Mouse (Mus musculus) limb, embryonic 11.5 days (tissue): ENCODE results near the gene Myh7. TPM values are rescaled to one million over a fixed set of nuclear protein-coding genes. Genes with fewer than 3 reads are reported as not detected.
"Not testable (repeated sequence)": the region's sequence is repeated elsewhere in the genome, so short reads cannot be mapped to it uniquely, and the experiment has no call there.

ENCODE experiments used
- ATAC-seq: fragments of 200-750 bp; cut with Nextera tagmentation; 2 replicates; pipeline ENCODE4 v1.8.0; 2017; ENCODE audit warnings: low read depth; ENCODE audit not compliant: insufficient number of reproducible peaks, low FRiP score, low TSS enrichment
- DNase-seq: peaks from one replicate; pipeline ENCODE4 v3.0.0-alpha.2; 2015; ENCODE audit warnings: low spot score
- H3K27ac ChIP-seq: fragments of 300-500 bp; sonication (generic); replicated peaks from 2 replicates; pipeline ENCODE4 v1.5.1; 2014; ENCODE audit warnings: low read depth, mild to moderate bottlenecking, low read length
- H3K27me3 ChIP-seq: fragments of 300-500 bp; sonication (generic); 2 replicates; pipeline ENCODE4 v1.6.1; 2014; ENCODE audit warnings: mild to moderate bottlenecking, low read length, mixed read lengths; ENCODE audit not compliant: control insufficient read depth, insufficient read depth
- H3K36me3 ChIP-seq: fragments of 300-500 bp; sonication (generic); 2 replicates; pipeline ENCODE4 v1.6.1; 2014; ENCODE audit warnings: mild to moderate bottlenecking, low read length, moderate library complexity, mixed read lengths; ENCODE audit not compliant: control insufficient read depth, insufficient read depth
- H3K4me1 ChIP-seq: fragments of 300-500 bp; sonication (generic); 2 replicates; pipeline ENCODE4 v1.6.1; 2014; ENCODE audit warnings: low read length, mixed read lengths; ENCODE audit not compliant: control insufficient read depth, insufficient read depth
- H3K4me2 ChIP-seq: fragments of 300-500 bp; sonication (generic); 2 replicates; pipeline ENCODE4 v1.6.1; 2014; ENCODE audit warnings: low read depth, mild to moderate bottlenecking, moderate library complexity; ENCODE audit not compliant: severe bottlenecking
- H3K4me3 ChIP-seq: fragments of 300-500 bp; sonication (generic); 2 replicates; pipeline ENCODE4 v1.5.1; 2014; ENCODE audit warnings: low read depth, low read length
- H3K9ac ChIP-seq: fragments of 300-500 bp; sonication (generic); 2 replicates; pipeline ENCODE4 v1.6.1; 2014; ENCODE audit warnings: mild to moderate bottlenecking, low read length
- H3K9me3 ChIP-seq: fragments of 300-500 bp; sonication (generic); 2 replicates; pipeline ENCODE4 v1.6.1; 2016; ENCODE audit warnings: low read length; ENCODE audit not compliant: control insufficient read depth
- WGBS: fragments of 180-500 bp; shearing (Covaris S2); extraction: QIAGEN DNeasy Blood & Tissue Kit; methylation state at CpG from one replicate; pipeline ENCODE4 v1.1.7; 2014; 5-methylcytosine and 5-hydroxymethylcytosine counted together
- polyA plus RNA-seq: library from polyadenylated mRNA; unstranded; fragments of >200 nt; fragmentation: Nextera tagmentation; extraction: Ambion mirVana; gene quantifications from 2 replicates; pipeline ENCODE4 v1.2.1, GENCODE M21; 2014

Myh7 gene
- polyA plus RNA-seq, 1 experiment from 2014 or later = 1.5 TPM

DNA sequence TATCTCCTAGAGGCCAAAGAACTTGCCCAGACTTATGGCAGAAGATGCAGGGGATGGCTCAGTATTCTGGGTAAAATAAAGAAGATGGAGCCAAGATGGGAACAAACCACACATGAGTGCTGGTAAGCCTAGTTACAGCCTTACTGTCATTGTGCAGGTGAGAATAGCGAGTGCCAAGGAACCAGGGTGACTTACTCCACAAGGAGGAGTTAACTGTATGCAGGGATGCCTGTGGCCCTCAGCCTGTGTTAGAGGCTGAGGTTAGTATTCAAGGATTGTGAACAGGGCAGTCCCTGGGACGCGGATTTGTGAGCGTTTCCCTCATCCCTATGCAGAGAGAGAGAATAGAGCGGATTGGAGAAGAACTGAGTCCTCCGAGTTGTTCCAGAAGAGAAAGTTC lies 42.8 kb downstream of the Myh7 start:
- H3K27me3 ChIP-seq = peaks cover 4% of the 10 kb centered on the region; the same call in 1 of the 2 replicates
- 91% methylated on average over 6 of the region's 6 CpGs for WGBS
- no peak overlapping the region for H3K9ac ChIP-seq
- H3K9me3 ChIP-seq = no peaks in the 10 kb centered on the region
- H3K36me3 ChIP-seq = no peaks in the 10 kb centered on the region
- H3K4me2 ChIP-seq = no peak overlapping the region
- no peak for ATAC-seq
- no peak for DNase-seq
- no peak overlapping the region for H3K27ac ChIP-seq
- H3K4me3 ChIP-seq = no peak overlapping the region
- no peaks in the 10 kb centered on the region for H3K4me1 ChIP-seq

GRCm38 (mm10) chr14:54950493-54950892 lies 43.9 kb downstream of the Myh7 start:
- Histone ChIP-seq H3K4me3 (no peak overlapping the region), H3K9ac (no peak overlapping the region), H3K4me1 (no peaks in the 10 kb centered on the region), H3K36me3 (no peaks in the 10 kb centered on the region), H3K27ac (no peak overlapping the region), H3K9me3 (no peaks in the 10 kb centered on the region), H3K27me3 (peaks cover 4% of the 10 kb centered on the region; the same call in 1 of the 2 replicates), H3K4me2 (no peak overlapping the region)
- ATAC-seq = no peak
- 59% methylated on average over 12 of the region's 12 CpGs for WGBS
- no peak for DNase-seq

- no peaks in the 10 kb centered on the region for H3K4me1 ChIP-seq
- H3K4me3 ChIP-seq = no peak overlapping the region
- no peak overlapping the region for H3K27ac ChIP-seq
- H3K9me3 ChIP-seq = no peaks in the 10 kb centered on the region
- peaks cover 4% of the 10 kb centered on the region; the same call in 1 of the 2 replicates for H3K27me3 ChIP-seq
- WGBS = 86% methylated on average over 9 of the region's 9 CpGs
- DNase-seq (no peak), ATAC-seq (no peak)
- no peak overlapping the region for H3K9ac ChIP-seq
- H3K4me2 ChIP-seq = no peak overlapping the region
- H3K36me3 ChIP-seq = no peaks in the 10 kb centered on the region
Measured at GRCm38 (mm10) chr14:54948781-54949180, 45.6 kb downstream of the Myh7 start.

DNA sequence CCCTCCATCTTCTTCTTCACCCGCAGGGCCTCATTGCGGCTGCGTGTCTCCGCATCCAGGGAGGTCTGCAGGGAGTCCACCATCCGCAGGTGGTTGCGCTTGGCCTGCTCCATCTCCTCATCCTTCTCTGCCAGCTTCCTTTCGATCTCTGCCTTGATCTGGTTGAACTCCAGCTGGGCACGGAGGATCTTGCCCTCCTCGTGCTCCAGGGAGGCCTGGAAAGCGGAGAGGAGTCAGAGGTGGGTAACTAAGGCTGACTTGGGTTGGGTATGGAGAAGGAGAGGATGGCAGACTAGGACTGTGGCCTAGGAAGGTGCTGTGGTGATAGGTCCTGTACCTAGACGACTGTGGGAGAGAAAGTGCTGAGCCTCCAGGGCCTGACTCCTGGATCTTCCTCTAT lies 47.4 kb downstream of the Myh7 start:
- not testable (repeated sequence) for H3K9ac ChIP-seq, DNase-seq, H3K4me1 ChIP-seq, H3K4me3 ChIP-seq, H3K36me3 ChIP-seq, ATAC-seq, H3K9me3 ChIP-seq, H3K27me3 ChIP-seq, H3K4me2 ChIP-seq, H3K27ac ChIP-seq
- 88% methylated on average over 11 of the region's 11 CpGs for WGBS

GRCm38 (mm10) chr14:54945975-54946704 lies 48.3 kb downstream of the Myh7 start:
- H3K9ac ChIP-seq = no peak overlapping the region
- no peak overlapping the region for H3K27ac ChIP-seq
- H3K4me1 ChIP-seq = no peaks in the 10 kb centered on the region
- H3K36me3 ChIP-seq = no peaks in the 10 kb centered on the region
- no peak overlapping the region for H3K4me3 ChIP-seq
- WGBS = 79% methylated on average over 19 of the region's 19 CpGs
- no peak overlapping the region for H3K4me2 ChIP-seq
- no peaks in the 10 kb centered on the region for H3K9me3 ChIP-seq
- ATAC-seq (no peak), DNase-seq (no peak)
- no peaks in the 10 kb centered on the region for H3K27me3 ChIP-seq

GRCm38 (mm10) chr14:54944939-54945338 lies 49.5 kb downstream of the Myh7 start:
- no peak overlapping the region for H3K9ac ChIP-seq
- ATAC-seq = no peak
- no peak overlapping the region for H3K27ac ChIP-seq
- WGBS = 68% methylated on average over 2 of the region's 2 CpGs
- H3K4me2 ChIP-seq = no peak overlapping the region
- H3K4me1 ChIP-seq = no peaks in the 10 kb centered on the region
- no peak for DNase-seq
- H3K27me3 ChIP-seq = no peaks in the 10 kb centered on the region
- H3K9me3 ChIP-seq = no peaks in the 10 kb centered on the region
- H3K36me3 ChIP-seq = no peaks in the 10 kb centered on the region
- H3K4me3 ChIP-seq = no peak overlapping the region

DNA sequence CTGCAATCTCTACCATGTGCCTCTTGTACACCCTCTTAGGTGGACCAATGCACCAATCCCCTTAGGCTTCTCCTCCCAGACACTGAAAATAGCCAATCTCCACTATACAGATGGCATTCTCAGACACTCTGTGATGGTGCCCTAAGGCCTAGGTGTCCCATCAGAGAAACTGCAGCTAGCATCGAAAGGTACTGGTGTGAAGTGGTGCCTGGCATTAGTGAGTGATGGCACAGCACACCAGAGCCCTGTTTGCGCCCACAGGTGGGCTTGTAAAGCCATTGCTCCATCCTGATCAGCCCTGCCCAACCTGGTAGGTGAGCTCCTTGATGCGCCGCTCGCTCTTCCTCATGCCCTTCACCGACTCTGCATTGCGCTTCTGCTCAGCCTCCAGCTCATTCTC lies 50.5 kb downstream of the Myh7 start:
- Histone ChIP-seq H3K9me3 (no peaks in the 10 kb centered on the region), H3K27me3 (no peaks in the 10 kb centered on the region), H3K36me3 (no peaks in the 10 kb centered on the region), H3K27ac (no peak overlapping the region), H3K4me1 (no peaks in the 10 kb centered on the region), H3K4me2 (no peak overlapping the region), H3K4me3 (no peak overlapping the region), H3K9ac (no peak overlapping the region)
- ATAC-seq = no peak
- DNase-seq = no peak
- WGBS = 93% methylated on average over 7 of the region's 7 CpGs

GRCm38 (mm10) chr14:54942479-54942878 lies 51.9 kb downstream of the Myh7 start:
- DNase-seq (no peak), ATAC-seq (no peak)
- no peaks in the 10 kb centered on the region for H3K4me1 ChIP-seq
- H3K27me3 ChIP-seq = no peaks in the 10 kb centered on the region
- WGBS = 91% methylated on average over 8 of the region's 8 CpGs
- H3K36me3 ChIP-seq = no peaks in the 10 kb centered on the region
- no peak overlapping the region for H3K4me2 ChIP-seq
- no peak overlapping the region for H3K27ac ChIP-seq
- no peak overlapping the region for H3K9ac ChIP-seq
- no peak overlapping the region for H3K4me3 ChIP-seq
- H3K9me3 ChIP-seq = no peaks in the 10 kb centered on the region
